Mouse (Mus musculus): ENCODE data around the gene Klhl12.
A peak's percentile ranks its signal among the peaks of the same experiment; 100 is the strongest.

Klhl12 gene

GRCm38 (mm10) chr1:134450201-134450600 is 5.1 kb upstream of the Klhl12 start:
- DNase-seq (ENCODE audit: low spot score) = no peak

DNA sequence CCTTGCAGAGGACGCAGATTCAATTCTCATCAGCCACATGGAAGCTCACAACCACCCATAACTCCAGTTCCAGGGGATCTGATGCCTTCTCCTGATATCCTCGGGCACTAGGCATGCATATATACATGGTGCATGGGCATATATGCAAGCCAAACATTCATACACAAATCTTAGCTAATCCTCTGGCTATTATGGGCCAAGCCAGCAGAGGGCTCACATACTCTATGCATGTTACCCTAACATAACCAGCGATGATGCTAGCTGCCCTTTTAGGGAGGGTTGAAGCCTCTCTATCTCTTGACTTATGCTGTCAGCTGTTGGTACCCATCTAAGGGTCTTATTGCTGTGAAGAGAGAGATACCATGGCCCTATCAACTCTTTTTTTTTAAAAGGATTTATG is 4.3 kb upstream of the Klhl12 start:
- no peak for DNase-seq (ENCODE audit: low spot score)

DNA sequence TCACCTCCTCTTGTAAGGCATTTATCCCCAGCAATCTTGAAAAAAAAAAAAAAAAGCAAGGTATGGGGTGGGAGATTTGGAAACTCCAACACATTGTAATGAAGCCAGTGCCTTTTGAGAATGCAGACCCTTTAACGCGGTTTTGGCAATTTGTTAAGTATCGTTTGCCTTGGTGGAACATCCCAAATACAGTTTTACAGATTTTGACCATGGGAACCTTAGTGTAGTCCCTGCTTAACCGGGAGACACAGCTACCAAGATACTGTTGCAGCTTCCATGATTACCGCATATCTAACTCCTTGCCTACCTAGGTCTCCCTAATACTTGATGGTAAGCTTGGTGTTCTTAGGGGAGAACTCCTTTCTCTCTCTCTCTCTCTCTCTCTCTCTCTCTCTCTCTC is 729 bp downstream of the Klhl12 start:
- no peak for DNase-seq (ENCODE audit: low spot score)

GRCm38 (mm10) chr1:134458139-134458727 is 2.9 kb downstream of the Klhl12 start:
- no peak for DNase-seq (ENCODE audit: low spot score)

DNA sequence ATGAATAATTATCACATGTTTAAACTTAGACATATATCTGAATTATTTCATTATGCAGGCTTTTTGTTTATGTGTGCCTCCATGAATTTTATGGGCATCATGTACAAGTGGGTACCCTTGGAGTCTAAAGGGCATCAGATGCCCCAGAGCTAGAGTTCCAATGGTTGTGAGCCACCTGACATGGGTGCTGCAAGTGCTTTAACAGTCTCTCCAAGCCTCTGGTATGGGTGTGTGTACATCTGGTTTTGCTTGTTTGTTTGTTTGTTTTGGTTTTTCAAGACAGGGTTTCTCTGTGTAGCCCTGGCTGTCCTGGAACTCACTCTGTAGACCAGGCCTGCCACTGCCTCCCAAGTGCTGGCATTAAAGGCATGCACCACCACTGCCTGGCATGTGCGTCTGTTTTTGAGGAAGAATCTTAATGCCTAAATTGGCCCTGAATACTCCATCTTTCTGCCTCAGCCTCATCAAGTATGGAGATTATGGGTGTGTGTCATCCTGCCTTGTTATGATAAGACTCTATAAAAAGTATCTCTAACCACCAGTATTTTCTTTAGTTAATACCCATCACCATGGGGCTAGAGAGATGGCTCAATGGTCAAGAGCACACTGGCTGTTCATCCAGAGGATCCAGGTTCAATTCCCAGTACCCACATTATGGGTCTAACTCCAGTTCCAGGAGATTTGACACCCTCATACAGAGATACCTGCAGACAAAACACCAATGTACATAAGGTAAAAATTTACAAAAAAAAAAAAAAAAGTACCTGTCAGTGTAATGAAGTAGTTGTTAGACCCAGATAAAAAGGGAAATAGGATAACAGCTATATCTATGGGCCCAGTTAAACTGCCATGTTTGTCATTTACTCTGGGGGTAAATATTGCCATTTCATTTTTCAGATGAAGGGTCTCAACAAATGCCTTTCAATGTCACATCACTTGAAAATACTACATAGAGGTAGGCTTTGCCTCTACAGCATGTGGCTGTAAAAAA is 5.3 kb downstream of the Klhl12 start:
- no peak for DNase-seq (ENCODE audit: low spot score)

- DNase-seq (ENCODE audit: low spot score) = no peak
These were observed 29.3 kb downstream of the Klhl12 start for GRCm38 (mm10) chr1:134484623-134485022.

GRCm38 (mm10) chr1:134490903-134491801 is 35.8 kb downstream of the Klhl12 start:
- DNase-seq (ENCODE audit: low spot score) = no peak

- no peak for DNase-seq (ENCODE audit: low spot score)
These were observed 36.9 kb downstream of the Klhl12 start for GRCm38 (mm10) chr1:134492276-134492675.

DNA sequence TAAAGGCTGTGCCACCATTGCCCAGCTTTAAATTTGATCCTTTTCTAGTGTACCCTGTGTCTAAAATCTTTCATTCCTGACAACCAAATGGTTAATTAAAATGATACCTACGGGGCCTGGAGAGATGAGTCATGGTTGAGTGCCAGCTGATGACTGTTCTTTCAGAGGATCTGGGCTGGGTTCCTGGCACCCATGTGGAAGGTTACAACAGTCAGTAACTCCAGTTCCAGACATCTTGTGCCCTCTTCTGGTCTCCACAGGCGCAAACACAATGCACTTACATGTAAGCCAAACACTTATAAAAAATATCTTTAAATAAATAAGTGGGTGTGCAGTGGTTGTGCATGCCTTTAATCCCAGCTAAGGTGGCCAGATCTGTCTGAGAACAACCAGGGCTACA is 38.2 kb downstream of the Klhl12 start:
- DNase-seq (ENCODE audit: low spot score) = no peak

DNA sequence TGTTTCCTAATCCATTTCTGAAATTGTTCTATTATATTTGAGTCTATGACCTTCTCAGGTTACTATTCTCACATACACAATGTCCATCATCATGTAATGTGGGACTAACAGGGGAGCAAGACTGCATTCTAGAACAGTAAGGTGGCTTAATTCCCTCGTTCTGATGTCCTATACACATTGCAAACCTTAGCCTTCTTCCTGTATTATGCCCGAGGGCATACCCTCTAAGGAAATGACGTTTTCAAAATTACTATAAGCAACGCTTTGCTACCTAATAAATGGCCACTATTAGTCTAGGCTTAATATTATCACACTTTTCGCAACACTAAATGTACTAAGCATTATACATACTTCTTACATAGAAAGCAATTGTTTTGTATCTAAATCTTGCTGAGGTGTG is 38.6 kb downstream of the Klhl12 start:
- DNase-seq (ENCODE audit: low spot score) = no peak

GRCm38 (mm10) chr1:134494428-134495215 is 39.3 kb downstream of the Klhl12 start, which contains the start of gene Rabif:
Gene Rabif, plus strand, starts transcription at chr1:134494648.
- DNase-seq (ENCODE audit: low spot score) = peak; percentile 98

GRCm38 (mm10) chr1:134495216-134495539 is 39.8 kb downstream of the Klhl12 start:
- DNase-seq (ENCODE audit: low spot score) = no peak

DNA sequence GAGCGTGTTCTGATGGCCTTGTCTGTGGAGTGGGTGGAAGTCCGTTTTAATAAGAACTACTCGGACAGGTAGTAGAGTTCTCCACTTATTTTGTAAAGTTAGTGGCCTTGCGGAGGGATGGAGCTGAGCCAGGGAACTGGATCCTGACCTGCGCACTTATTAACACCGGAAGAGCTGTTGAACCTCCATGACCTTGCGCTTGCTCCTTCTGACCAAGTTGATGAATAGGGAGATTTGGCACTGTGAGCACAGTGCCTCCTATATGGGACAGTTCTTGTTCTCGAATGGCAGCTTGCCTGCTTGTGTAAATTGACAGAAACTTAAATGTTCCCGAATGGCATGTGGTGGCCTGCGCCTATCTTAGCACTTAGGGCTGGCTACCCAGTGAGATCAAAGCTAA is 40.7 kb downstream of the Klhl12 start:
- DNase-seq (ENCODE audit: low spot score) = no peak

DNA sequence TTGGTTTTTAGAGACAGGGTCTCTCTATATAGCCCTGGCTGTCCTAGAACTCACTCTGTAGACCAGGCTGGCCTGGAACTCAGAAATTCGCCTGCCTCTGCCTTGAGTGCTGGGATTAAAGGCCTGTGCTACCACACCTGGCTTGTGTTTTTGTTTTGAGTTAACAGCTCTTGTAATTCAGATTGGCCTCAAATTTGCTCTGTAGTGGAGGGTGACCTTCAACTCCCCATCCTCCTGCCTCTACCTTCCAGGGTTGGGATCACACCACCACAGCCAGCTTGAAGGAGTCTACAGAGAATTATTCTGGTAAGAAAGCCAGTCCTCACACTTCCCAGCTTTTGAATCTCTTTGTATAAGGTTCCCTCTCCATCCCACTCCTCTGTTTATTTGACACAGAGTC is 45.6 kb downstream of the Klhl12 start:
- no peak for DNase-seq (ENCODE audit: low spot score)

DNA sequence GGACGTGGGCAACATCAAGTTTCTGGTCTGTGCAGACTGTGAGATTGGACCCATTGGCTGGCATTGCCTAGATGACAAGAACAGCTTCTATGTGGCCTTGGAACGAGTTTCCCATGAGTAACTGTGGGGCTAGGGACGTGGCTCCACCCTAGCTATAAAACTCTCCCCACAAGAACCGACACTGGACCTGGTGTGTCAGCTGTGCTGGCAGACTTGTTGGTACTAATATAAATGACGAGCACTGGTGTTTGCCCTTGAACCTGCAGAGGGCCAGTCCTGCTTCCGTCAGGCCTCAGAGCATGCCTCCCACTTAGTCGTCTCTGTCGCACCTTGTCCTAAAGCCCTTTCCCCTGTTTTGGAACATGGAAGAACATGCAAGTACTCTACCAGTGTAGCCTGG is 50.9 kb downstream of the Klhl12 start:
- no peak for DNase-seq (ENCODE audit: low spot score)

- no peak for DNase-seq (ENCODE audit: low spot score)
These were observed 54.7 kb downstream of the Klhl12 start for GRCm38 (mm10) chr1:134510018-134510417.

GRCm38 (mm10) chr1:134512183-134512582 is 56.9 kb downstream of the Klhl12 start:
- no peak for DNase-seq (ENCODE audit: low spot score)

GRCm38 (mm10) chr1:134512584-134512983 is 57.3 kb downstream of the Klhl12 start:
- DNase-seq (ENCODE audit: low spot score) = no peak

GRCm38 (mm10) chr1:134513312-134513860 is 58.1 kb downstream of the Klhl12 start:
- peak; percentile 12 for DNase-seq (ENCODE audit: low spot score)

GRCm38 (mm10) chr1:134513876-134514590 is 58.7 kb downstream of the Klhl12 start:
- no peak for DNase-seq (ENCODE audit: low spot score)

- DNase-seq (ENCODE audit: low spot score) = no peak
These were observed 60.6 kb downstream of the Klhl12 start for GRCm38 (mm10) chr1:134515891-134516290.

All from ovary, adult 18-20 months (tissue).